Mouse (Mus musculus) erythroblast, embryonic 14.5 days (primary cell): Measurements from ENCODE around the gene Cd160.

Experiments
- GATA1 ChIP-seq: IDR thresholded peaks from 2 replicates; pipeline ENCODE4 v1.6.1; 2012; ENCODE audit warnings: low read length, inconsistent platforms, mixed read lengths
- TAL1 ChIP-seq: IDR thresholded peaks from 3 replicates; pipeline ENCODE4 v1.6.1; 2012; ENCODE audit warnings: low read length, inconsistent platforms, mixed read lengths

DNA sequence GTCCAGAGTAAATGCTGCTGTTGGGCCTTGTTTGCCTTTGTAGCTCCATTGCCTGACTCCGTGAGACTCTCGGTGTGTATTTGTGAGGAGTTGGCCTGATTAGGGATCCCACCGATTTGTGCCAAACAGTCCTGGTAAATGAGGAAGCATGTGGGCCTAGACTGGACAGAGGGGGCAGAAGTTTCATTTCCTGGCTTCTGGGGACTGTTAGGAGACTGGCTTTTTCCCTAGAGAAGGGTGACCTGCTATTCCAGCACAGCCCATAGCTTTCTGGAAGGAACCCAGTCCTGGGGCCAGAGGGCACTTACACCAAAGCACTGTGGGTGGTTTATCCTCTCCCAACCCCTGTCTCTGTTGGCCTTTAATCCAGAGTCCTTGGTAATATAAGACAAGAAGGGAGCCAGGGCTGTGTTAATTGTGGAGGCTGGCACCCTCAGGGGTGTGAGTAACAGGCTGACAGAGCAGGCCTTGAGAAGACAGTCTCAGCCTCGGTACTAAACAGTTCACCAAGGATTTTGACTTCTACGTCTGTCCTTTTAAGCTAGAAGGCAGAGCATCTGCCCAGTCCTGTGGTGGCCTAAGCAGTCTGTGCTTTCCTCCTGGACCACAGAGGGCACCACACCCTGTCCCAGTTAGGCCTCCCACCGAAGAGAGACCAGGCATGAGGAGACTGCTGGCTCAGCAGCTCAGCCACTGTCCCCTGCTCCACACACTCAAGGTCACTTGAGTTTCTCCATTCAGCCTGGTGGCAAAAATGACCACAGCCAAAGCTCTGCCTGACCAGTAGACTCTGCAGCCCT is 8.8 kb downstream of the Cd160 start:
- TF ChIP-seq GATA1 (no peak), TAL1 (no peak; the same call in 2 of the 3 replicates)
